Mouse (Mus musculus): ENCODE results near the gene A930018P22Rik. TPM values are rescaled to one million over a fixed set of nuclear protein-coding genes. Genes with fewer than 3 reads are reported as not detected.

A930018P22Rik gene
- polyA plus RNA-seq, 1 experiment from 2014 or later, result not detected

DNA sequence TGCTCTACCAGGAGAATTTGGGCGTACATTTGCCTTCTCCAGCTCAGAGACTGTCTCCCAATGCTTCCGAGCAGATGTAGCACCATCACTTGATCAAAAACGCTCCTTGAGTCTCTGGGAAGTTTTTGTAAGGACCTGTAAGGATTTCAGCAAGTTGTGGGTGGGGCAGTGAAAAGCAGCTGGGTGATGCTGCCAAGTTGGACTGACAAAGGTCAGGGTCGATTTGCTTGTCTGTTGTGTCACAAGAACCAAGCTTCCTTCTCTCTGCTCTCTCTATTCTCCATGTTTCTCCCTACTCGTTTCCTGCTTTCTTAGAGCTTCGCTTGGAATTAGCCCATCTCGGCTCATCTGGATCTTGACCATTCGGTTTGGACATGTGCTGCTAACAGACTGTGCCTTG is 19.6 kb downstream of the A930018P22Rik start:
- ATAC-seq, result no peak
- no peak overlapping the region for H3K4me2 ChIP-seq (ENCODE audit: low read length)
- H3K27ac ChIP-seq (ENCODE audit: low read depth, low read length), result no peak overlapping the region
- no peaks in the 10 kb centered on the region for H3K9me3 ChIP-seq (replicated peaks; ENCODE audit: control insufficient read depth, low read length)
- H3K4me1 ChIP-seq (ENCODE audit: control insufficient read depth, insufficient read depth, low read length), result no peaks in the 10 kb centered on the region
- WGBS, result 91% methylated on average over 8 of the region's 8 CpGs
- DNase-seq (ENCODE audit: low spot score), result no peak
- no peaks in the 10 kb centered on the region for H3K27me3 ChIP-seq (replicated peaks; ENCODE audit: control insufficient read depth, insufficient read depth, low read length)
- no peaks in the 10 kb centered on the region for H3K36me3 ChIP-seq (ENCODE audit: control insufficient read depth, insufficient read depth, low read length)
- no peak overlapping the region for H3K4me3 ChIP-seq (ENCODE audit: low read depth, low read length)
- no peak overlapping the region for H3K9ac ChIP-seq (ENCODE audit: low read length)

DNA sequence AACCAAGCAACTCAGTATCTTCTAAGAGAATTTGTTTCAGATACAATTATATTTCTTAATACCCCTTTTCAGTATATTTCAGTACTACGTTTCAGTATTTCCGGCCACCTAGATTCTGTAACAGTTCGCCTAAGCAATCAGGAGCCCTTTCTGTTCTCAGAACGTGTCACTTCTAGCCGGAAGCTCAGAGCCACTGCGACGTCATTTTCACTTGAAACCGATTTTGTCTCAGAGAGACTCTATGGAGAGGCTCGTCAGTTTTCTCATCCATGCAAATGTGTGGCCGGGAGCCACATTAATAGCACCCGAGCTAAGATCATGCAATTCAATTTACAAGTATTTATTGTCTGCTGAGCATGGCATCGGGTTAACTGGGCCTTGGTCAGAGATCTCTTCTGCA is 21.4 kb downstream of the A930018P22Rik start:
- no peak for DNase-seq (ENCODE audit: low spot score)
- no peak overlapping the region for H3K27ac ChIP-seq (ENCODE audit: low read depth, low read length)
- no peaks in the 10 kb centered on the region for H3K36me3 ChIP-seq (ENCODE audit: control insufficient read depth, insufficient read depth, low read length)
- ATAC-seq, result no peak
- no peak overlapping the region for H3K9ac ChIP-seq (ENCODE audit: low read length)
- H3K4me2 ChIP-seq (ENCODE audit: low read length), result no peak overlapping the region
- no peak overlapping the region for H3K4me3 ChIP-seq (ENCODE audit: low read depth, low read length)
- no peaks in the 10 kb centered on the region for H3K4me1 ChIP-seq (ENCODE audit: control insufficient read depth, insufficient read depth, low read length)
- WGBS, result 81% methylated on average over 12 of the region's 12 CpGs
- H3K27me3 ChIP-seq (replicated peaks; ENCODE audit: control insufficient read depth, insufficient read depth, low read length), result no peaks in the 10 kb centered on the region
- no peaks in the 10 kb centered on the region for H3K9me3 ChIP-seq (replicated peaks; ENCODE audit: control insufficient read depth, low read length)

DNA sequence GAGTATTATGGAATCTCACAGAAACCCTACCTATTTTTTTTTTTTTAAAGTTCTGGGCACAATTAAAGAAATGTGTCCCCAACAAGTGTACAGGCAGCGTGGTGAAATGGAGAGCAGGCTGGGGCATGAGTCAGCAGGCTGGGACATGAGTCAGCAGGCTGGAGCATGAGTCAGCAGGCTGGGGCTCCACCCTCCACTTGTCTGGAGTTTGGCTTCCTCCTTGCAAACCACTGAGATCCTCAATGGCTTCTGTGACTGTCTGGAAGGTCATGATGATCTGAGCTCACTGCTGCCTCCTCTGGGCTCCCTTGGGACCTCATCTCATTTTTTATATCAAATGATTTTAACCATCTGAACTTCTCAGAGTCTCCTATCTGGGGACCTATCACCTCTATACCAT is 23.4 kb downstream of the A930018P22Rik start:
- no peak overlapping the region for H3K4me3 ChIP-seq (ENCODE audit: low read depth, low read length)
- H3K9ac ChIP-seq (ENCODE audit: low read length), result no peak overlapping the region
- H3K27me3 ChIP-seq (replicated peaks; ENCODE audit: control insufficient read depth, insufficient read depth, low read length), result no peaks in the 10 kb centered on the region
- H3K4me2 ChIP-seq (ENCODE audit: low read length), result no peak overlapping the region
- ATAC-seq, result no peak
- 0 out of 2 replicates have a peak, but pooled peaks cover 1% of the 10 kb centered on the region for H3K36me3 ChIP-seq (ENCODE audit: control insufficient read depth, insufficient read depth, low read length)
- H3K9me3 ChIP-seq (replicated peaks; ENCODE audit: control insufficient read depth, low read length), result no peaks in the 10 kb centered on the region
- no peak for DNase-seq (ENCODE audit: low spot score)
- H3K4me1 ChIP-seq (ENCODE audit: control insufficient read depth, insufficient read depth, low read length), result no peaks in the 10 kb centered on the region
- H3K27ac ChIP-seq (ENCODE audit: low read depth, low read length), result no peak overlapping the region
- 80% methylated on average over 1 of the region's 1 CpGs for WGBS

DNA sequence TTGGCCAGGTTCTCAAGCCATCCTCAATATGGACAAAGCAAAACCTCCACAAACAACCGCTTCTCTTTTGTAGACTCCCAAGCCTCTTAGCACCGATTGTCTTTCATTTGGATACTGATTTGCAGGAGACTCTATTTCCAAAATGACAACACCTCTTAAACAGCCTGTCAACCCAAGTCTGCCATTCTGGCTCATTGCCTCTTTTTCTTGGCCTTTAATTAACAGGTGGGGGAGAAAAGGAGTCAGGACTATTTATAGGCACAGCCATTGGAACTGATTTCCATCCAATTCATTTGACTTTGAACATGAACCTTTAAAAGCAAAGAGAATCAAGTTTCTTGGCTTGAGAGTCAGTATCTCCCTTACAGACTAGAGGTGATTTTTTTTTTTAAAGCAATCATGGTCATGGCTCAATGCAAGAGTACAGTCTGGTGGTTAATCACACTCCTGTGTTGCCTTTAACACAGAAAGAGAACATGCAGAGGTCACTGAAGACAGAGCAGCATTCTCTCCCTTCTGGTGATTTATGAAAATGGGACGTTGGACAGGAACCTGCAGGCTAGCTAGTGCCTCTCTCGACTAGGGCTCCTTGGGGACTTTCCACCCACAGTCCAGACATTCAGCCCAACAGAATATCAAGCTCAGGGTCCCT is 25.5 kb downstream of the A930018P22Rik start:
- ATAC-seq, result no peak
- Histone ChIP-seq H3K4me1 (ENCODE audit: control insufficient read depth, insufficient read depth, low read length) (no peaks in the 10 kb centered on the region), H3K36me3 (ENCODE audit: control insufficient read depth, insufficient read depth, low read length) (0 out of 2 replicates have a peak, but pooled peaks cover 4% of the 10 kb centered on the region), H3K9ac (ENCODE audit: low read length) (no peak overlapping the region), H3K9me3 (replicated peaks; ENCODE audit: control insufficient read depth, low read length) (no peaks in the 10 kb centered on the region), H3K27ac (ENCODE audit: low read depth, low read length) (no peak overlapping the region), H3K4me3 (ENCODE audit: low read depth, low read length) (no peak overlapping the region), H3K4me2 (ENCODE audit: low read length) (no peak overlapping the region), H3K27me3 (replicated peaks; ENCODE audit: control insufficient read depth, insufficient read depth, low read length) (no peaks in the 10 kb centered on the region)
- 78% methylated on average over 4 of the region's 4 CpGs for WGBS
- peak; percentile 19 for DNase-seq (ENCODE audit: low spot score)

DNA sequence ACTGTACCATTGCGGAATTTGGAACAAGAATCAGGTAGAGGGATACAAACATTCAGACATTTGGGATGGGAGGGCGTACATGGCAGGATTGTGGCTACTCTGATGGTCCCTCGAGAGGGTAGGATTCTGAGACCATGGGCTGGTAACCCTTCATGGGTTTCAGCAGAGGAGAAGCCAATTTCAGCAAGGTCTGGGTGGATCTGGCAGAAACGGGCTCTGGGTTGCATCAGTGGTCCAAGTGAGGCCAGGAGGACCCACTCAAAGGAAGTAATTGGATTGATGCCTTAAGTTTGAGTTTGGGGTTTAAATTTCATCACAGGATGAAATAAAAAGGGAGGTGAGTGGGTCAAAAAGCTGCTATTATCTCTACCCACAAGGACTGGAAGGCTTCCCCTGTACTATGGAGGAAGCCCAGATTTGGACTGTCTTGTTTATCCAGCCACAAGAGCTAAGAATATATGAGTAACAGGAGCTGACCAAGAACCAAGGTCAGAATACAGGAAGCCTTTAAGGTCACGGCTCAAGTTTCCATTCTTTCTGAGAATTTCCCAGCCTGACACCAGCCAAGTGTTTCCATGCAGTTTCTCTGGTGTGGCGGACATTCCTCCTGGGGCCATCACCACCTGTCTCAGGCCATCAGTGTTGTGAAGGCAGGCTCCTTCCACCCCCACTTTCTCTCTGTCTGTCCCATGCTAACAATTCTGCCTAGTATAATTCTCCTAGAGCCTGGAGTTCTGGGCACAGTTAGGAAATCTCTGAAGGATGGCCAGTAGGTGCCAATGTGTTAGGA is 28.2 kb downstream of the A930018P22Rik start:
- H3K9ac ChIP-seq (ENCODE audit: low read length), result no peak overlapping the region
- no peaks in the 10 kb centered on the region for H3K27me3 ChIP-seq (replicated peaks; ENCODE audit: control insufficient read depth, insufficient read depth, low read length)
- no peak overlapping the region for H3K27ac ChIP-seq (ENCODE audit: low read depth, low read length)
- 91% methylated on average over 6 of the region's 6 CpGs for WGBS
- ATAC-seq, result no peak
- H3K4me3 ChIP-seq (ENCODE audit: low read depth, low read length), result no peak overlapping the region
- 0 out of 2 replicates have a peak, but pooled peaks cover 4% of the 10 kb centered on the region for H3K36me3 ChIP-seq (ENCODE audit: control insufficient read depth, insufficient read depth, low read length)
- H3K4me2 ChIP-seq (ENCODE audit: low read length), result no peak overlapping the region
- no peaks in the 10 kb centered on the region for H3K4me1 ChIP-seq (ENCODE audit: control insufficient read depth, insufficient read depth, low read length)
- no peaks in the 10 kb centered on the region for H3K9me3 ChIP-seq (replicated peaks; ENCODE audit: control insufficient read depth, low read length)
- DNase-seq (ENCODE audit: low spot score), result no peak

DNA sequence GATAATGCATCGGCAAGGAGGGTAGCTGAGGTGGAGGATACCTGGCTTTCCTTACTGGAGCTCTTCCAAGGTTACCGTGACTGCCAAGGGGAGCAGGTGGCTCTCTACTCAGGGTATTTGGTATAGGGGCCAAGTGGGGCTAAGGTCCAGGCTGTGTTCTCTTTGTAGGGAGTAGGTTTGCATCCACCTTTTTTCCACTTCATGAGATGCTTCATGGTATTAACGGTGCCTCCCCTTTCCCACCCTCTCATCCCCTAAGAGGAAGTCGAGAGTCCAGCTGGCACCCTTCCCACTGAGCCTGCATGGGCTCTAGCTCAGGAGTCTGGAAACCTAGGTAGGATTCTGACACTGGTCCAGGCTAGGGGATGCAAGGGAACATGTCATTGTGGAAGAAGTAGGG is 30.8 kb downstream of the A930018P22Rik start:
- Histone ChIP-seq H3K9me3 (replicated peaks; ENCODE audit: control insufficient read depth, low read length) (no peaks in the 10 kb centered on the region), H3K9ac (ENCODE audit: low read length) (no peak overlapping the region), H3K27ac (ENCODE audit: low read depth, low read length) (no peak overlapping the region), H3K4me1 (ENCODE audit: control insufficient read depth, insufficient read depth, low read length) (no peaks in the 10 kb centered on the region), H3K27me3 (replicated peaks; ENCODE audit: control insufficient read depth, insufficient read depth, low read length) (no peaks in the 10 kb centered on the region), H3K4me3 (ENCODE audit: low read depth, low read length) (no peak overlapping the region), H3K4me2 (ENCODE audit: low read length) (no peak overlapping the region), H3K36me3 (ENCODE audit: control insufficient read depth, insufficient read depth, low read length) (0 out of 2 replicates have a peak, but pooled peaks cover 4% of the 10 kb centered on the region)
- 78% methylated on average over 4 of the region's 4 CpGs for WGBS
- ATAC-seq (no peak), DNase-seq (ENCODE audit: low spot score) (no peak)

DNA sequence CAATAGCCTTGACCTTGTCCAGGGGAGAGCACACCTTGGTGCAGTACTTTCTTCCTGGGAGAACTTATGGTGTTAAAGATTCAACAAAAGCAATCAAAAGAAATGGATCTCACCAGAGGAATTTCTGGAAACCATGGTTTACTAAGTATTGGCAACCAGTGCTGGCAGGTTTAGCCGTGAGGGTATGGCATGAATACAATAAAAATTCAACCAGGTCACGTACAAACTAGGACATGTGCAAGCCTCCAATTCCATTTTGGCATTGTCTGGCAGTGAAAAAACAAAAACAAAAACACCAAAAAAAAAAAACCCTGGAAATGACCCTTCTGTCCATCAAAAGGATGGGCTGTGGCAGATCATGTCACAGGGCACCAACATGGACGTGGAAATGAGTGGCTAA is 31.3 kb downstream of the A930018P22Rik start:
- no peak for DNase-seq (ENCODE audit: low spot score)
- H3K4me3 ChIP-seq (ENCODE audit: low read depth, low read length), result no peak overlapping the region
- 88% methylated on average over 3 of the region's 3 CpGs for WGBS
- H3K27me3 ChIP-seq (replicated peaks; ENCODE audit: control insufficient read depth, insufficient read depth, low read length), result no peaks in the 10 kb centered on the region
- H3K36me3 ChIP-seq (ENCODE audit: control insufficient read depth, insufficient read depth, low read length), result 0 out of 2 replicates have a peak, but pooled peaks cover 4% of the 10 kb centered on the region
- H3K4me2 ChIP-seq (ENCODE audit: low read length), result no peak overlapping the region
- H3K9ac ChIP-seq (ENCODE audit: low read length), result no peak overlapping the region
- H3K9me3 ChIP-seq (replicated peaks; ENCODE audit: control insufficient read depth, low read length), result no peaks in the 10 kb centered on the region
- H3K4me1 ChIP-seq (ENCODE audit: control insufficient read depth, insufficient read depth, low read length), result no peaks in the 10 kb centered on the region
- H3K27ac ChIP-seq (ENCODE audit: low read depth, low read length), result no peak overlapping the region
- no peak for ATAC-seq

DNA sequence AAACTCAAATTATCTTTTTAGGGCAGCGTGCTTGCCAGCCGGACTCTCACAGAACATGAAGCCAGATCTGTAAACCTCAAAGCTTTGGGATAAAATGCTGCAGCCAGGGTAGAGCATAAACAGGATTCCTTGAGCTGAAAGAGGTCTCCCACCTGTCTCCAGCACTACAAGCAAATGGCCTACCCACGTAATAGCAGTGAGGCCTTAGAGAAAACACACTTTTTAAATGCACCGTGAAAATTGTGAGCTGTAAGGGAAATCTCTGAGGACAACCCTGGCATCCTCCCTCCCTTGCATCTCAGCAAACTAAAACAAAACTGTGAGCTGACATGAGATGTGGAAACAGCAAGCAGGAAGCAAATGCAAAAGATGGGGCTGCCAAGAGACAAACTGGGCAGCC is 35.3 kb downstream of the A930018P22Rik start:
- no peaks in the 10 kb centered on the region for H3K27me3 ChIP-seq (replicated peaks; ENCODE audit: control insufficient read depth, insufficient read depth, low read length)
- no peak overlapping the region for H3K4me2 ChIP-seq (ENCODE audit: low read length)
- no peaks in the 10 kb centered on the region for H3K9me3 ChIP-seq (replicated peaks; ENCODE audit: control insufficient read depth, low read length)
- H3K27ac ChIP-seq (ENCODE audit: low read depth, low read length), result no peak overlapping the region
- WGBS, result 92% methylated on average over 4 of the region's 4 CpGs
- ATAC-seq (no peak), DNase-seq (ENCODE audit: low spot score) (no peak)
- H3K9ac ChIP-seq (ENCODE audit: low read length), result no peak overlapping the region
- H3K36me3 ChIP-seq (ENCODE audit: control insufficient read depth, insufficient read depth, low read length), result no peaks in the 10 kb centered on the region
- no peak overlapping the region for H3K4me3 ChIP-seq (ENCODE audit: low read depth, low read length)
- H3K4me1 ChIP-seq (ENCODE audit: control insufficient read depth, insufficient read depth, low read length), result no peaks in the 10 kb centered on the region

DNA sequence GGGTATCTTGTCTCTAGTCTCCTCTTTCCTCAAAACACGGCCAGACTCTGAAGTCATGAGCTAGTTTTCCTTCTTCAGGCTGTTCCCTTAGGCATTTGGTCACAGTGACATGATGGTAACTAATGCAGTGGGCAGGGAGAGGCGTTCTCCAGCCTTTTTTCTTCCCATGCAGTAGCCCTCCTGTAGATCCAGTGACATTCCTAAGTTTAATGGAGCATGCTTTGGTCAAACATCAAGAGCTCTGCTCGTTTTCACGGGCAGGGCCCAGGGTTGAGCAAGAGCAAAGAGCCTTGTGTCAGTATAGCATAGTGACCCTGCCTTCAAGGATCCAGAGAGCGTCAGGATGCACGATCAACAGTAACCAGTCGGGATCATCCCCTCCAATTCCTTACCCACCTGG is 40.8 kb downstream of the A930018P22Rik start:
- Histone ChIP-seq H3K36me3 (ENCODE audit: control insufficient read depth, insufficient read depth, low read length) (no peaks in the 10 kb centered on the region), H3K9me3 (replicated peaks; ENCODE audit: control insufficient read depth, low read length) (no peaks in the 10 kb centered on the region), H3K4me2 (ENCODE audit: low read length) (no peak overlapping the region), H3K4me3 (ENCODE audit: low read depth, low read length) (no peak overlapping the region), H3K9ac (ENCODE audit: low read length) (no peak overlapping the region), H3K27me3 (replicated peaks; ENCODE audit: control insufficient read depth, insufficient read depth, low read length) (no peaks in the 10 kb centered on the region), H3K4me1 (ENCODE audit: control insufficient read depth, insufficient read depth, low read length) (peaks cover 5% of the 10 kb centered on the region), H3K27ac (ENCODE audit: low read depth, low read length) (no peak overlapping the region)
- WGBS, result 81% methylated on average over 7 of the region's 7 CpGs
- no peak for DNase-seq (ENCODE audit: low spot score)
- no peak for ATAC-seq

Measured in forebrain, embryonic 14.5 days (tissue).